Mouse (Mus musculus) spleen, adult 2 months (tissue): ENCODE data around the gene Ttll9. TPM values are rescaled to one million over a fixed set of nuclear protein-coding genes. Genes with fewer than 3 reads are reported as not detected.

Experiments
- DNase-seq, 2 experiments: peaks; one replicate each; pipeline versions ENCODE4 v3.0.0 to v3.0.0-alpha.2; 2012 to 2021; ENCODE audit warnings: low spot score in 2 of 2, low read depth in 1 of 2
- H3K27ac ChIP-seq: fragments of 200-500 bp; 2 replicates; pipeline ENCODE4 v1.5.1; 2012; ENCODE audit warnings: low read length, inconsistent platforms; ENCODE audit not compliant: insufficient read depth
- H3K27me3 ChIP-seq: fragments of 200-500 bp; 2 replicates; pipeline ENCODE4 v1.6.1; 2012; ENCODE audit warnings: mild to moderate bottlenecking, moderate library complexity, low read length, inconsistent platforms; ENCODE audit not compliant: control insufficient read depth, insufficient read depth
- H3K36me3 ChIP-seq: fragments of 200-500 bp; 2 replicates; pipeline ENCODE4 v1.6.1; 2012; ENCODE audit warnings: mild to moderate bottlenecking, low read length, inconsistent platforms; ENCODE audit not compliant: control insufficient read depth, insufficient read depth
- H3K4me1 ChIP-seq: fragments of 200-500 bp; 2 replicates; pipeline ENCODE4 v1.6.1; 2011; ENCODE audit warnings: inconsistent platforms; ENCODE audit not compliant: control insufficient read depth, insufficient read depth, insufficient read length
- H3K4me3 ChIP-seq: fragments of 200-500 bp; 2 replicates; pipeline ENCODE4 v1.5.1; 2011; ENCODE audit warnings: mild to moderate bottlenecking, inconsistent platforms; ENCODE audit not compliant: insufficient read depth, insufficient read length; ENCODE audit errors: extremely low read depth
- CTCF ChIP-seq: fragments of 200-500 bp; IDR thresholded peaks from 2 replicates; pipeline ENCODE4 v1.5.1; 2011; ENCODE audit warnings: mild to moderate bottlenecking, inconsistent platforms; ENCODE audit not compliant: insufficient read depth, insufficient read length, insufficient replicate concordance; ENCODE audit errors: extremely low read depth
- POLR2A ChIP-seq: fragments of 200-500 bp; IDR thresholded peaks from 2 replicates; pipeline ENCODE4 v1.6.1; 2011; ENCODE audit warnings: low read depth, low read length, inconsistent platforms
- WGBS: fragments of 180-500 bp; shearing (Covaris S2); methylation state at CpG from one replicate; pipeline ENCODE4 v1.1.7; 2018; 5-methylcytosine and 5-hydroxymethylcytosine counted together
- polyA plus RNA-seq: library from polyadenylated mRNA; depleted of rRNA; stranded (reverse); fragments of >200 nt; gene quantifications from 2 replicates; pipeline ENCODE4 v1.2.3, GENCODE M21; 2012; rRNA removed

Ttll9 gene
- 0.07 and 0.09 TPM in 2 replicates for polyA plus RNA-seq

- Histone ChIP-seq H3K27ac (no peak within 1 kb of the TSS), H3K4me3 (peak within 1 kb of the TSS; percentile 32; the same call in 1 of the 2 replicates), H3K4me1 (no peaks in the 10 kb centered on the region), H3K27me3 (no peaks in the 10 kb centered on the region; the same call in 1 of the 2 replicates), H3K36me3 (no peaks in the 10 kb centered on the region)
- WGBS = 1% methylated on average over 34 of the region's 34 CpGs
- no peak for TF ChIP-seq CTCF
- DNase-seq = peak; percentile 21 to 22
These were observed at the start of gene Ttll9 for GRCm38 (mm10) chr2:152962091-152962793. TSS of gene Ttll9 (plus strand) at chr2:152962485.

DNA sequence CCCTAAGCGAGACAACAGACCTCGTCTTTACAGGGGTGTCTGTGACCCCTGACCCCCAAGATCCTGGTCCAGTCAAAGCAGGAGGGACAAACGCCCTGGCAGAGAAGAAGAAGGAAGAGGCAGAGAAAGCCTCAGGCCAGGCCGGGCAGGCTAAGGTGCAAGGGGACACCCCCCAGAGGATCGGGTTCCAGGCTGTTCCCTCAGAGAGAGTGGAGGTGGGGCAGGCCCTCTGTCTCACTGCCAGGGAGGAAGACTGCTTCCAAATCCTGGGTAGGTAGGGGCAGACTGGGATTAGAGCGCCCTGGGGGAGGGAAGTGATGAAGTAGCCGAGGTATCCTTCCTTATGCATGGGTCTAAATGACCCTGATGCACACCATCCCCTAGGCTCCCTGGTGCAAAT lies 48.8 kb upstream of the Ttll9 start:
- WGBS = 49% methylated on average over 7 of the region's 7 CpGs
- Histone ChIP-seq H3K4me1 (peaks cover 2% of the 10 kb centered on the region; the same call in 1 of the 2 replicates), H3K27me3 (peaks cover 4% of the 10 kb centered on the region; the same call in 1 of the 2 replicates), H3K36me3 (no peaks in the 10 kb centered on the region), H3K4me3 (no peak overlapping the region), H3K27ac (no peak overlapping the region)
- TF ChIP-seq POLR2A = no peak
- TF ChIP-seq CTCF = no peak
- no peak for DNase-seq

DNA sequence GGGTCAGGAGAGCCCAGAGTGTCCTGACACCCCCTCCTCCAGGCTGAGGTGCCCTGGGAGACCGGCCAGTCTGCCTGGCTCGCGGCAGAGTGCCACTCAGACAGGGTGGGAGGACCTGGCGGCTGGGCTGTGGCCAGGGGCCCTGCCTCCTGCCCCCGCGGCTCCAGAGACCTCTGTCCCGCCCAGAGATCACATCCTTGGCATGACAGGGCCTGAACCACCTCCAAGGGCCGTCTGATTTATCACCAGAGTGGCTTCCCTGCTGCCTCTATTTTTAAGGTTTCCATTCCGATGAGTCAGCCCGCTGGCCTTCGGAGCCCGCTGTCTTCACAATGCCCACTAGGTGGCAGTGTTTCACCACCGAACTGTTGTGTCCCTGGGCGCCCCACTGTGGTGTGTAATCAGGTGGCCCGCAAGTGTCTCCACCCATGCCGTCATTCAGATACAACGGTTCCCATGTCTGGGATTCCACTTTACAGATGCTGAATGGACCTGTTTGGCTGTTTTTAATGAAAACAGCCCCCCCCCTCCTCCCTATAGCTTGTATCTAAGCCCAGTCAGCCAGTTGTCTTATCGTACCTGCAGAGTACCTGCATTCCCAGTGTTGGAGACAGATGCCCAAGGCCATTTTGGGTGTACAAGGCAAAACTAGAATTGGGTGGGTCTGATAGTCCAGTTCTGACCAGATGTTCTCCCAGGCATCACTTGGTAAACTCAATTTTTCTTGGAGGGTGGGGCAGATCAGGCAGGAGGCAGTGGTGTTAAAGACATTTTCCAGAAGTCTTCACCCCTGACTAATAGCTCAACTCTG lies 47.8 kb upstream of the Ttll9 start:
- TF ChIP-seq POLR2A = no peak
- peak; percentile 85 for TF ChIP-seq CTCF
- Histone ChIP-seq H3K27me3 (peaks cover 4% of the 10 kb centered on the region; the same call in 1 of the 2 replicates), H3K36me3 (no peaks in the 10 kb centered on the region), H3K4me3 (no peak overlapping the region), H3K4me1 (peaks cover 2% of the 10 kb centered on the region; the same call in 1 of the 2 replicates), H3K27ac (no peak overlapping the region)
- WGBS = 3% methylated on average over 18 of the region's 18 CpGs
- peak; percentile 40 to 61 for DNase-seq

DNA sequence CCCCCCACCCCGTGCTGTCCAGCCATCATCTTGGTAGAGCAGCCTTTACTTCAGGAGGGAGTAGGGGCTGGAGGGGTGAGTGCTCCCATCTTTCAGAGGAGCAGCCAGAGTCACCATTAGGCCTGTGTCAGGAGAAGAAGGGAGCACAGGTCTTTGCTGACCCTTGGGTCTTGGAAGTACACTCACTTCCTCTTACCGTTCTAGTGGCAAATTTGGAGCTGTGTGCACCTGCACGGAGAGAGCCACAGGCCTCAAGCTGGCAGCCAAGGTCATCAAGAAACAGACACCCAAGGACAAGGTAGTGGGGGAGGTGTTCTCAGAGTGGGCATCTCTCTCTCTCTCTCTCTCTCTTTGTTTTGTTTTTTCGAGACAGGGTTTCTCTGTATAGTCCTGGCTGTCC lies 46.8 kb upstream of the Ttll9 start:
- H3K4me1 ChIP-seq = peaks cover 2% of the 10 kb centered on the region; the same call in 1 of the 2 replicates
- WGBS = 29% methylated on average over 4 of the region's 4 CpGs
- no peak for DNase-seq
- H3K4me3 ChIP-seq = no peak overlapping the region
- TF ChIP-seq POLR2A (no peak), CTCF (no peak)
- H3K36me3 ChIP-seq = no peaks in the 10 kb centered on the region
- no peak overlapping the region for H3K27ac ChIP-seq
- H3K27me3 ChIP-seq = peaks cover 4% of the 10 kb centered on the region; the same call in 1 of the 2 replicates

- H3K4me3 ChIP-seq = no peak overlapping the region
- peaks cover 2% of the 10 kb centered on the region; the same call in 1 of the 2 replicates for H3K4me1 ChIP-seq
- H3K27ac ChIP-seq = no peak overlapping the region
- WGBS = 65% methylated on average over 5 of the region's 5 CpGs
- TF ChIP-seq POLR2A = no peak
- no peak for TF ChIP-seq CTCF
- no peak for DNase-seq
- H3K36me3 ChIP-seq = no peaks in the 10 kb centered on the region
- H3K27me3 ChIP-seq = peaks cover 4% of the 10 kb centered on the region; the same call in 1 of the 2 replicates
These were observed 46.2 kb upstream of the Ttll9 start for GRCm38 (mm10) chr2:152916111-152916510.

- Histone ChIP-seq H3K36me3 (no peaks in the 10 kb centered on the region), H3K4me3 (no peak overlapping the region), H3K27me3 (peaks cover 4% of the 10 kb centered on the region; the same call in 1 of the 2 replicates), H3K4me1 (peaks cover 2% of the 10 kb centered on the region; the same call in 1 of the 2 replicates), H3K27ac (no peak overlapping the region)
- DNase-seq = no peak
- TF ChIP-seq CTCF (no peak), POLR2A (no peak)
- 79% methylated on average over 9 of the region's 9 CpGs for WGBS
These were observed 44.6 kb upstream of the Ttll9 start for GRCm38 (mm10) chr2:152917671-152918070.
